Mouse (Mus musculus) frontal cortex, postnatal 36 days (tissue): ENCODE measurements at regions not wholly inside any gene's neighbourhood (a gene's known extent, or its start where the extent isn't known, plus 50 kb on each side); places are given as distances from the start of the nearest gene placed in this dataset.

Source experiments
- DNase-seq, 2 experiments: peaks; one replicate each; pipeline ENCODE4 v3.0.0; 2022; ENCODE audit warnings: low spot score in 2 of 2

- no peak for DNase-seq
Observed at GRCm38 (mm10) chr10:65244527-65244926, 1154.5 kb upstream of the Lrrtm3 start.

- DNase-seq: no peak
Observed at GRCm38 (mm10) chr10:65224130-65224529, 1134.1 kb upstream of the Lrrtm3 start.

DNA sequence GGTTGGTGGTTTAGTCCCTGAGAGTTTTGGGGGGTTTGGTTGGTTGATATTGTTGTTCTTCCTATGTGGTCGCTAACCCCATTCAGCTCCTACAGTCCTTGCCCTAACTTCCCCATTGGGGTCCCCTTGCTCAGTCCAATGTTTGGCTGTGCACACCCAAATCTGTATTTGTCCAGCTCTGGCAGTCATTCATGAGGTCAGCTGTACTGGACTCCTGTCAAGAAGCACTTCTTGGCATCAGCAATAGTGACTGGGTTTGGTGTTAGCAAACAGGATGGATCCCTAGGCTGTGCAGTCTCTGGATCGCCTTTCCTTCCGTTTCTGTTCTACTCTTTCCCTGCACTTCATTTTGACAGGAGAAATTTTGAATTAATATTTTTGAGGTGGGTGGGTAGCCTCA, 1131.1 kb upstream of the Lrrtm3 start:
- no peak for DNase-seq

- DNase-seq: peak in 1 of 2 experiments; percentile 34
Observed at GRCm38 (mm10) chr10:65219251-65219650, 1129.2 kb upstream of the Lrrtm3 start.

- DNase-seq: no peak
Observed at GRCm38 (mm10) chr10:65216226-65216625, 1126.1 kb upstream of the Lrrtm3 start.

GRCm38 (mm10) chr10:65215206-65215605, 1125.1 kb upstream of the Lrrtm3 start:
- peak in 1 of 2 experiments; percentile 29 for DNase-seq

DNA sequence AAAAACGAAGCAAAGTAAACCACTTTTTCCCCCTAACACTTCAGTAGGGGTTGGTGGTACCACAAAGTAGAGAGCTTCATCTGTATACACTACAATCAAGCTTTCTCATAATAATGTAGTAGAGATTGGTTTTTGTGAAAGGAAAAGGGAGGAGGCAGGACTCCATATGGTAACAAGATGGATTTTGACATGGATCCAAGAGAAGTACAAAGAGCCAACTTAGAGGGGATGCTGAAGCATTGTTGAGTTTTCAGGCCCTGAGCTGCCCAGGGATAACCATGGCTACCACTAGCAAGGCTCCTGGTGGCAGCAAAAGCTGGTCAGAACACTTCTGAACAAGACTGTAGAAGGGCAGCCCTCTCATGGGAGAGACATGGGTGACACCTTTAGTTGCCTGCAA, 1093.6 kb upstream of the Lrrtm3 start:
- DNase-seq: no peak

- DNase-seq: no peak
Observed at GRCm38 (mm10) chr10:65182597-65182996, 1092.5 kb upstream of the Lrrtm3 start.

GRCm38 (mm10) chr10:65179101-65179500, 1089.0 kb upstream of the Lrrtm3 start:
- no peak for DNase-seq

DNA sequence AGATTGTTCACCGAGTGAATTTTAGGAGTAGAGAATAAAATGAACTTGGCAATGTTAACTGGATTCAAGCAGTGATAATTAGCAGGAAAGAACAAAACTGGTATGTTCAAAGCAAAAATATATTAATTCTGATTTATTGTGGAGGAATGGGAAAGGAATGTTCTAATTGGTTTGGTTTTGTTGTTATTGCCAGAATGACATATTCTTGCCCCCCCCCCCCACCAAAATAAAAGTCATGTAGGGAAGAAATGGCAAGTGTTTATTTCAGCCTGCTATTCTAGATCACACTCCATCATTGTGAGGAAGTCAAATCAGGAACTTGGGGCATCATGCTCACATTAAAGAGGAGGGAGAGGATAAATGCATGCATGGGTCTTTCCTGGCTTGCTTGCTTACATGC, 1064.1 kb upstream of the Lrrtm3 start:
- DNase-seq: no peak

- DNase-seq: no peak
Observed at GRCm38 (mm10) chr10:65124940-65125610, 1035.0 kb upstream of the Lrrtm3 start.

DNA sequence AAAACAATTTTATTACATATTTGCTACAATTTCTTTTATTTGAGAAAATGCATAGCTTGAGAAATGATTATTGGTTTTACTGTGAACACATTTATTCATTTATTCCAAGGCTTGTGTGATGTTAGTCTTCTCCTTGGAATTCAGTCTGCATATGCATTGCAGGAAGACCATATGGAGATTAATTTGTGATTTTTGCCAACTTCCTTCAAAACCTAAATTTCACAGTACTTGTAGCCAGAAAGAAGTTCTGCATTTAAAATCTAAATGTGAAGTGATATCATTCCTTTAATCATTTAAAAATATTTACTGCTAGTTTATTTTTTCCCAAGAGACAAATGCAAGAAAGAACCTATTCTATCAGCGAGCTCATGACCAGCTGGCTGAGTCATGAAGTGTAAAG, 1028.1 kb upstream of the Lrrtm3 start:
- DNase-seq: no peak

DNA sequence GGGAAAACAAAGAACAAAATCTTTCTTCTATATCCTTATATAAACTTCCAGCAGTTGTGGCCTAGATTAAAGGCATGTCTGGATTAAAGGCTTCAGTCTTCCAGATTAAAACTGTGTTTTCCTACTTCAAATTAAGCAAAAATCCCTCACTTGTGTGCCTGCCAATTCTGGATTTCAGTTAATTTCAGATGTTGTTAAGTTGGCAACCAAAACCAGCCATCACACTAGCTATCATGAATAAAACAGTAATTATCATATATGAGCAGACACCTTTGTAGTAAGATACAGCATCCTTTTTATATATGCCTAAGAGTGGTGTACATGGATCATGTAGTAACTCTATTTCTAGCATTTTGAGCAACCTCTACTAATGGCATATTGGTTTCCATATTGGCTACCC, 1024.5 kb upstream of the Lrrtm3 start:
- no peak for DNase-seq

DNA sequence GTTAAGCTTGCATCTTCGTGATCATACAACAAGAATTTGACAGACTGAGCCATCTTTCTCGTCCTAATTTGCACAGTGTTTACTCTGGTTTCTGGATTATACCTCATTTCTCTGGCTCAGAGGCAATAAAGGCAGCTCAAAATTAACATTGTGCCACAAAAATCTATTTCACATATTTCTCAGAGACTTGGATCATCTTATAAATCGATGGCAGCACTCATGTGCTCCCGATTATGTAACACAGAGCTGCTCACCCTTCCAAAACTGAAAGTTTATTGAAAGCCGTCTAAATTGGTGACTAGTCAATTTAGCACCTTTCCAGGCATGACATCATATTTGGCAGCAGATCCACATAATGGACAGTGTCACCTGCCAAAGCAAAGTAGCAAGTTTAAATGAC, 1020.7 kb upstream of the Lrrtm3 start:
- DNase-seq: no peak

DNA sequence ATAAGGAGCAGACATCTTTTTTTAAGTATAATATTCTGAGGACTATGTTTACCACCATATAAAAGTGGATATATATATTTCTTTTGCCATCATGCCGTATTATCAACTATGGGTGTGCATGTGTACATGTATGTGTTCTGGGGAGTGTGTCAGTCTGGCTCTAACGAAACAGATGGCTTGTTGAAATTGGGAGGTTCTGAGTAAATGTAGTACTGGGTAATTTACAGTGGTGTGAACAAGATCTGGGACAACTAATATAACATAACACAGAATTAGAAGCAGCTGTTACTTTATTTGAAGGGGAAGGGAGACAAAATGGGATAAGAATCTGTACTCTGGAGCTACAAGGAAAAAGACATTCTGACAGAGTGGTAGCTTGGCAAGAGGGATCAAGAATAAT, 1017.3 kb upstream of the Lrrtm3 start:
- no peak for DNase-seq

- no peak for DNase-seq
Observed at GRCm38 (mm10) chr10:65084446-65084845, 994.4 kb upstream of the Lrrtm3 start.

DNA sequence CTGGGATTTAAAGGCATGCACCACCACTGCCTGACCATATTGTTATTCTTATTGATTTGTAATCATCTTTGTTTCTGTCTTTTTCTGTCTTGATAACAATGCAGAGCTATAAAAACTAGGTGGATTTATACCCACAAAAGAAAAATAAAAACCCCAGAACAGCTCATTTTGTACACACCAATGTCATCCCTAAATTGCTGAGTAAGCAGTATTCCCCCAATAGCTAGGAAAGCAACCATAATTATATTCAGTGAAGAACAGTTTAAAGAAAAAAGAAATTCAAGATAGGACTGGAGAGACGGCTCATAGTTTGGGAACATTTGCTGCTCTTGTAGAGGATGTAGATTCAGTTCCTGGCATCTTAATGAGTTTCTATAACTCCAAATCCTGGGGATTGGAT, 991.6 kb upstream of the Lrrtm3 start:
- DNase-seq: no peak

- DNase-seq: no peak
Observed at GRCm38 (mm10) chr10:65058086-65058485, 968.0 kb upstream of the Lrrtm3 start.
